Mouse (Mus musculus): ENCODE results near the gene Defb23. TPM values are rescaled to one million over a fixed set of nuclear protein-coding genes. Genes with fewer than 3 reads are reported as not detected.

The Defb23 gene
- total RNA-seq (2021) = not detected
- long read RNA-seq, experiment 1 = 0 reads
- long read RNA-seq, experiment 2 = 0 reads

DNA sequence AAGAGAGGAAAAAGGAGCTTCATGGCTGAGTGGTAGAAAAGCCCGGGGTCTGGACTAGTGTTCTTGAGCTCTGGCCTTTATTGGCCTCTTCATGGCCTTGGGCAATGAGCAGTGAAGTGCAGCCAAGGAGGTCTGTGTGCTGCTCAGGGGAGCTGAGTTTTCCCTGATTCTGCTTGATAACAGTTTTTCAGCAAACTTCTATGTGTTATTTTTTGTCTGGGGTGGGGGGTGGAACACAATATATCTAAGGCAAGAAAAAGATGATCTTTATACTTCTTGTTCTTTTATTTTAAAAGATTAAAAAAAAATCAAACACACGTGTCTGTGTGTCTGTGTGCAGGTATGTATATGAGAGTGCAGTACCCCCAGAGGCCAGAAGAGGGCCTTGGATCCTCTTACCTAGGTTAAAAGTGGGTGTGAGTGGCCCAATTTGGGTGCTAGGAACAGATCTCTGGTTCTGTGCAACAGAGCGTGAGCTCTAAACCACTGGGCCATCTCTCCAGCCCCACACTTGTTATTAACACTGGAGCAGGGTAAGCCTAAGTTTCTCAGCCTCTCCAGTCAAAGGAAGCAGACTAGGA, at the start of gene Defb23:
Gene Defb23 (minus strand): TSS at position 51 of the 581 bp plus-strand sequence.
- DNase-seq (ENCODE audit: low spot score in 2 of 2) = no peak

DNA sequence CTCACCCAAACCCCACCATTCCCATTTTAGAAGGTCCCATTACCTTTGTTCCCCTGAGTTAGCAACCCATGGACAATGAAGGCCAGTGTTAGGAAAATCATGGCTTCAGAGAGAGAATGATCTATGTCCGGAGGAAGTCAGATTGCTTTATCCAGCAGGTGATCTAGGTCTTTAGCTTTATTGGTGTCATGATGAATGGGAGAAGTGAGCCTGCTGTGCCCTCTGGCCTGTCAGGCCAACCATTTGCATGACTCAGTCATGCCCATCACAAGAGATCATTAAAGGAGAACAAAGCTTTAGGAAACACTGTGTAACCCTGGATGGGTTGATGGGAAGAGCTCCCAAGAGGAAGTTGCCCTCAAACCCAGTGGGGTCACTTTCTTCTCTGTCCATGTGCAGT, 47.2 kb upstream of the Defb23 start, which contains the start of gene Defb26:
Gene Defb26 (minus strand): TSS at position 101 of the 400 bp plus-strand sequence.
- DNase-seq (ENCODE audit: low spot score in 2 of 2) = no peak

DNA sequence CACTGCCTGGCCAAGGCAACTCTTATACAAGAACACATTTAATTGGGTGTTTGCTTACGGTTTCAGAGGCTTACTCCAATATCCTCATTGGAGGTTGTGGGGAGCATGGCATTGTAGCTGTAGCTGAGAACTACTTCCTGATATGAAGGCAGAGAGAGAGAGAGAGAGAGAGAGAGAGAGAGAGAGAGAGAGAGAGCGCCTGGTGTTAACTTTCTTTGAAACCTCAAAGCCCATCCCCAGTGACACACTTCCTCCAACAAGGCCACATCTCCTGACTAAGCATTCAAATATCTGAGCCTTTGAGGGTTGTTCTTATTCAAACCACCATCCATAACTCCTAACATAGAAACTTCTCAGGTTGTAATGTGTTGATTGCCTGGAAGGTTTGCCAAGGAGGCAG, 39.5 kb upstream of the Defb23 start:
- DNase-seq (ENCODE audit: low spot score in 2 of 2) = no peak

DNA sequence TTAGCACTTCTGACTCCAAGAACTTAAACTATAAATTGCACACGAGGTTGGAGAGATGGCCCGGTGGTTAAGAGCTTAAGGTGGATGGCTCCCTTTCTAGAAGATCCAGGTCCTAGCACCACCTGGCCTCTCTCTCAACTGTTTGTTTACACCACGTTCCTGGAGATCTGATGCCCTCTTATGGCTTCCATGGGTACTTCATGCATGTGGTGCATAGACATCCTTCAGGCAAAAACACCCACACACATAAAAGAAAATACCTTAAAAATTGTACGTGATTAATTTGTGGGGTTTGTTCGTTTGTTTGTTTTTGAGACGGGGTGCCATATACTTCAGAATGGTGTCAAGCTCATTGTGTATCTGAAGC, 36.4 kb upstream of the Defb23 start:
- no peak for DNase-seq (ENCODE audit: low spot score in 2 of 2)

DNA sequence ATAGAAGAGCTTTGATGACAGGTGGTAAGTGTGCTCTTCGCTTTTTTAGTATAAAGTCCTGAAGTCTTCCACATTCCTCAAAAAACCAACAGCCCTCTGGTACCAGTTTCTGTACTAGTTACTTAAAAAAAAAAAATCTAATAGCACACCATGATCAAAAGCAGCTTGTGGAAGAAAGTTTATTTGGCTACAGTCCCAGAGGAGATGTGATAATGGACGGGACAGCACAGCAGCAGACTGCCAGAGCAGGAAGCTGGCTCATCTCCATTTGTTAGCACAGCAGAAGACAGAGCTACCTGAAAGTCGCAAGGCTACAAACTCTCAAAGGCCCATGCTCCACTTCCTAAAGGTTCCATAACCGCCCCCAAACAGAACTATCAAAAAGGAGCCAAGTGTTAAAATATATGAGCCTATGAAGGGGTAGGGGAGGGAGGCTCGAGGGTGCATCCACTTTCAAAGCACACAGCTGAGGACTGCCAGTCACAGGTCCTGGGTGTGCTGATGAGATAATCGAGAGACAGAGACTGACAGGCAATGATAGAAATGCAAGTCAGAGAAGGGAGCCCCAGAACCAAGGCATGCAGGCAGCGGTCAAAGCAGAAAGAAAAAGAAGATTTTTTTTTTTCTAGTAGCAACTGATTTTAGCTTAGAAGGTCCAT, 35.9 kb upstream of the Defb23 start:
- no peak for DNase-seq (ENCODE audit: low spot score in 2 of 2)

DNA sequence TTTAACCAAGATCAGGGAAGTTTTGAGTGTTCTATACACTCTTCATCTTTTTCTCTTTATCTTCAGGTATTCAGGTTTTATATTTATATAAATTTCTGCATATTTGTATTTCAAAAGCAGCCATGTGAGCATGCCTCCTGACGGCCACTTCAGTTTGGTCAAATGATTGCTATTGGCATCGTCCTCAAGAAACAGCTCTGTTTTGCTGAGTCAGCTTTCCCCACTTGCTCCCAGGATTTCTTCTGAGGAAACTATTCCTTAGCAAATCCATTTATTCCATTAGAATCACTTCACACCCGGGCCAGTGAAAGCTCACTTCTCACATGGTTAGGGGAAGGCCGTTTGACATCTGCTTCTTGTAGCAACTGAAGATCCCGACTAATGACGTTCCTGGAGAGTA, 33.6 kb upstream of the Defb23 start:
- no peak for DNase-seq (ENCODE audit: low spot score in 2 of 2)

DNA sequence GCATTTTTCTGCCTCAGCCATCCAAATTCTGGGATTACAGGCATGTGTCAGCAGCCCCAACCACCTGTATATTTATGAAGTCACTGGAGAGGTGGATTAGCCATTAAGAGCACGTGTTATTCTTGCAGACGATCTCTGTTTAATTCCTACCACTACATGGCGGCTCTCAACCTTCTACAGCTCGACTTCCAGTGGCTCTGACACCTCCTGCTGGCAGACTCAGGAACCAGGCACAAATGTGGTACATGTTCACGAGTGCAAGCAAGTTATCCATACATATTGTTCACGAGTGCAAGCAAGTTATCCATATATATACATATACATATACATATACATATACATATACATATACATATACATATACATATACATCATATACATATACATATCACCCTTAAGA, 28.7 kb upstream of the Defb23 start:
- no peak for DNase-seq (ENCODE audit: low spot score in 2 of 2)

DNA sequence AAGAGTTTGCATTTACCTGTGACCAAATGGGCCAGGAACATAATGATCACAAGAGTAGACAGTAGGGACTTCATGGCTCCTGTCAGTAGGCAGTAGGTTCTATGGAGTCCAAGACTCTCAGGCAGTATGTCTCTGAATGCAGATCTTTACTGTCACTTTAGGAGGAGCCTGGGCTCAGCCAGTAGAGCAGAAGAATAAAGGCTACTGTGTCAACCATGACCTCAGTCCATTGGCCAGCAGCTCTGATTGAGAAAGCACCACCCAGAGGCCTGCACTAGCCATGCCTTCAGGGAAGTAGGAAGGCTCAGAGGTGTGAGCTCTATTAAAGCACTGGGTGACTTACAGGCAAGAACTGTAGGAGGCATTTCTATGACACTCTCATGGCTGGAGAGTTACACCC, 25.6 kb upstream of the Defb23 start, which contains the start of gene Defb22:
Gene Defb22 (minus strand): TSS at position 101 of the 400 bp plus-strand sequence.
- DNase-seq (ENCODE audit: low spot score in 2 of 2) = no peak

DNA sequence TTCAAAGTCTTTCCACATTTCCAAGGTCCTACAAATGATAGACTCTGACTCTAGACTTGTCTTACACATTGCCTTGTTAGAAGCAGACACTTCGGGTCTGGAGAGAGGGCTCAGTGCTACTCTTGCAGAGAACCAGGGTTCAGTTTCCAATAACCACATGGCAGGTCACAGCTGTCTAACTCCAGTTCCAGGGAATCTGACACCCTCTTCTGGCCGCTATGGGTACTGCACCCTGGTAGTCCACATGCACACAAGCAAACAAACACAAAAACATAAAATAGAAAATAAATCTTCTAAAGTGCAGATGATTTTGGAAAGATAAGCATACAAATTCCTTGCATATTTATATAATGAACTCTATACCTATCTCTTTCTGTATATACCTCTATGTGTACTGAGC, 22.6 kb upstream of the Defb23 start:
- no peak for DNase-seq (ENCODE audit: low spot score in 2 of 2)

DNA sequence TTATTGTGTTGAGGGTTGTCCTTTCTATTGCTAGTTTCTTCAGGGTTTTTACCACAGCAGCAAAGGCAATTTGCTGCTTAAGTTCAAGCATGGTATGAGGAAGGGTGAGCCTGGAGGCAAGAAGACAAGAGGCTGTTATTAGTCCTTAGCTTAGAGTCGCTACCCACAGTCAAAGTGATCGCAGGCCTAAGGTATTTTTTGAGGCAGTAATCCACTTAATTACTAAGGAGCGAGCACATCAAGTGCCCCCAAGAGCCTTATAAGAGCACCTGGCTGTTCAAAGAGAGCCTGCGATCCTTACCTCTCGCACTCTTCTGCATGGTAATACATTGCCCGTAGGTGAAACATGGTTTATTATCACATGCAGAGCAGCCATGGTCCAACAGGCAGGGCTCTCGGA, 17.3 kb upstream of the Defb23 start:
- no peak for DNase-seq (ENCODE audit: low spot score in 2 of 2)

DNA sequence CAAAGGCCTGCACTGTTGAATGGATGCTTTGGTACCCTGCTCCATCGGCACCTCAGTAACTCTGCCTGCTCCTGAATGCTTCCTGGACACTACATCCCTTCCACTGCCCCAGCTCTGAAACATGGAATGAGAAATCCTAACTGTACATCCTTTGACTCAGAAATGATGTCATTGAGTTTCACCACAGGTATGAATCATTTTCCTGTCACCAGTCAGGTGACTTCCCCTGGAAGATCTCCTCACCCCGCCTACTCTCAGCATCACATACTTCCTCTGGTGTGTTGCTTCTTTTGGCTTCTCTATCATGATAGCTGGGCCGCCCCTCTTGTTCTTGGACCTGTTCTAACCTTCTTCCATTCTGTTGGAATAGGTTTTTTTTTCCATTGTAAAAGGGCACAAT, 16.5 kb upstream of the Defb23 start:
- DNase-seq (ENCODE audit: low spot score in 2 of 2) = no peak

DNA sequence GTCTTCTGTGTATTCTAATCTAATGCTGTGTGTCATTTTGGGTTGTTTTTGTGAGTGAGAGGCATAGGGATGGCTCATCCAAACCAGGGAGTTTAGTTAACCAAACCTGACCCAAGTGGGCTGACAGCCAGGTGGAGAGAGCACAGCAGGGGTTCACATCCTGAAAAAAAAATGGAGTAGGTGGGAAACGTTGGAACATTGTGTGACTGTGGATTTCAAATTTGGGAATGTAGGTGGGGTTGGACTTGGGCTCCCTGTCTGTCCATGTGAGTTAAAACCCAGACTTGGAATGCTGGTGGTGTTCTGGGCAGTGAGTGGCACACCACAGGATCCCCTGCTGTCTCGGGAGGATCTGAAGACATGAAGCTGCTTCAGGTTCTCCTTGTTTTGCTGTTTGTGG, 12.3 kb upstream of the Defb23 start, which contains the start of gene Defb20:
Gene Defb20 (plus strand): TSS at position 301 of the 400 bp plus-strand sequence.
- DNase-seq (ENCODE audit: low spot score in 2 of 2) = no peak

DNA sequence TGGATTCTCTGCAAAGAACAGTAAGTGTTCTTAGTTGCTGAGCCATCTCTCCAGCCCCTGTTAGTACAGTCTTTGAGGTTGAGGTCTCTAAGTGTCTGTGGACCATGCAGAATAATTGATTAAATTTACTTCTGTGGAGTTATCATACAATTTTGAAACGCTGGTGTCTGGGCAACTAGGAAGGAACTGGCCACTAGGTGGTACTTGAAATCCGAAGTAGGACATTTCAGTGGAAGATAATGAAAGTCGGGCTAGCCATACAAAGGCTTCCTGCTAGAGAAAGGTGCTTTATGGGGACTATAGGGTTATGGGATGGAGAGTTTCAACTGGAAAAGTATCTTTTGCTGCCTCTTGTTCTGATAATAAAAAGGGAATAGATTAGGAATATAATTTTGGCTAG, 8.0 kb upstream of the Defb23 start:
- no peak for DNase-seq (ENCODE audit: low spot score in 2 of 2)

DNA sequence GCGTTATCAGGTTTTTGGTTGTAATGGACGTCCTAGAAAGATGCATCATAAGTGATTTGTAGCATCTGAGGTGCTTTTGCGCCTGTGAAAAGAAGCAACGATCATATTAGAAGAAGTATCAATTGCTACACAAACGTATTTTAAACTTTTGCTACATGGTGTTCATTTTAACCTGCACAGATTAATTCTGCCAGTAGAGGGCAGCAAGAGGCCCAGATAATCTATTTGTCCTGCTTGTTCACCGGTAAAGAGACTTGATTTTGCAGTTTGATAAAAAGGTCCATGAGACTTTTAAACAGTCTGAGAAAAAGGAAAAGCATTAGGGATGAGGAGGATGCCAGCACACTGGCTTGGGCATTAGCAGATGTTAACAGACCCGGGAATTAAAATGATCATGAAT, 6.6 kb upstream of the Defb23 start:
- peak in 1 of 2 experiments; percentile 25 for DNase-seq (ENCODE audit: low spot score in 2 of 2)

DNA sequence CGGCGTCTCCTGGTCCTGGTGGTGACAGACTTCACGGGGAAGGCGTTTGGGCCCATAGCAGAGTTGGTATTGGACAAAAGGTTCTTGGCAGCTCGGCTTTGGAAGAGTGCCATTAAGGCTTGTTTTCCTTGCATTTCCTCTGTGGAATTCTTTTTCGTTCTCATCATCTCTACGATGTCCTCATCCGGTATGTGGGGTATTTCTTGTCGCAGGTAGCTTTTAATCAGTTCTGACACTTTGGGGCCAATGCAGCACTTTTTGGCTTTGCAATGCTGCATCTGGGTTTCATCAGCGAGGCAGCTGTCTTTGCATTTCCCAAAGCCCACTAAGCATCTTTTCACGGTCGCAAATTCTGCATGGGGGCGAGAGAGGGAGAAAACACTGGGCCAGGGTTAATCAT, 5.2 kb downstream of the Defb23 start:
- no peak for DNase-seq (ENCODE audit: low spot score in 2 of 2)

DNA sequence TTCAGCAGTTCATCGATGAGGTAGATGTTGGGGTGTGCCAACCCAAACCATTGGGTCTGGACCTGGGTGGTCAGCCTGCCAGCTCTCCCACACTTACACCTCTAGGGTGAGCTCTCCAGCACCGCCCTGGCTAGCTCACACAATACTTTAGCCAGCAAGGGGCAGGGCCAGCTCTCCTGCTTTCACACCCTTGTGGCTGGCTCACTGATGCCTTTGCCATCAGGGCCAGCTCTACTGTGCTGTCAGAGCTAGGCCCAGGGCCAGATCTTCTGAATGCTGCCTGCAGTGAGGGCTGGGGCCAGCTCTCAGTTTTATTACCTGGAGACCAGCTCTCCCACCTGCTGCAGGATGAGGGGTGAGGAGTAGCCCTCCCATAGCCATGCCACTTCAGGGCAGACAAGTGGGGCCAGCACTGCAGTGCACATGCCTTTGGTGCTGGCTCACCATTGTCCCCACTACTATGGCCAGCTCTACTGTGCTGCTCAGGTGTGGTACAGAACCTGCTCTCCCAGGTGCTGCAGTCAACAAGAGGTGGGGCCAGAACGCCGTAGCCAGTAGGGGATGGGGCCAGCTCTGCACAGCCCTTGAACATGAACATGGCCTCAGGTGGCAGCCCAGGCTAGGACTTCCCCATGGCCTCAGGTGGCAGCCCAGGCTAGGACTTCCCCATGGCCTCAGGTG, 12.2 kb downstream of the Defb23 start:
- no peak for DNase-seq (ENCODE audit: low spot score in 2 of 2)

DNA sequence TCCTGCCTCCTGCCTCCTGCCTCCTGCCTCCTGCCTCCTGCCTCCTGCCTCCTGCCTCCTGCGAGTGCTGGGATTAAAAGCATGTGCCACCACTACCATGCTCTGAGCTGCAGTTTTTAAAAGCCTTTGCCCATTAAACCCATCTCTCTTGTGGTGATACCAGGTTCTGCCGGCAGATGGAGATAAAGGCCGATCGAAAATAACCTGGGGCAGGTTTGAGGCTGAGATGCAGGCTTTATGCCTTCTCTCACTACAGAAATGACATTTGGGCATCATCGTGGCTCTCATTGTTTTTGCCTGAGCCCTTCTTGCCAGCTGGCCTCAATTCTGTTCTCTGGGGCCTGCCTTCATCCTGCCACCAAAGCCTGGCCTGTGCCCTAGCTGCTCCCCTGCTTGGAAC, 14.2 kb downstream of the Defb23 start:
- peak in 1 of 2 experiments; percentile 22 for DNase-seq (ENCODE audit: low spot score in 2 of 2)

DNA sequence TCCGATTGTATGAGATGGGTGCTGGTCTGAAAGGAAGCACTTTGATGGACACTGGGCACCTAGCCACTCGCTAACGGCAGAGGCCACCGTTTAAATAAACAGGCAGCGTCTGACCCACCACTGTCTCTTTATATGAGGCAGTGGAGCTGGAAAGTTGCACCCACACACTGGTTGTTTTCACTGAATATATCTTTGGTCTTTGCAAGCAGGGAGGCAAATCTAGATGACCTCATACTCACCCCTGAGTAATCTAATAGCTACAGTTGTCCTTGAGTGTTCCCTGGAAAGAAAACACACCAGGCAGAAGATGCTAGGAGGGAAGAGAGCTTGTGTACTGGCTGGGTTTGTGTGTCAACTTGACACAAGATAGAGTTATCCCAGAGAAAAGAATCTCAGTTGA, 17.0 kb downstream of the Defb23 start:
- DNase-seq (ENCODE audit: low spot score in 2 of 2) = no peak

DNA sequence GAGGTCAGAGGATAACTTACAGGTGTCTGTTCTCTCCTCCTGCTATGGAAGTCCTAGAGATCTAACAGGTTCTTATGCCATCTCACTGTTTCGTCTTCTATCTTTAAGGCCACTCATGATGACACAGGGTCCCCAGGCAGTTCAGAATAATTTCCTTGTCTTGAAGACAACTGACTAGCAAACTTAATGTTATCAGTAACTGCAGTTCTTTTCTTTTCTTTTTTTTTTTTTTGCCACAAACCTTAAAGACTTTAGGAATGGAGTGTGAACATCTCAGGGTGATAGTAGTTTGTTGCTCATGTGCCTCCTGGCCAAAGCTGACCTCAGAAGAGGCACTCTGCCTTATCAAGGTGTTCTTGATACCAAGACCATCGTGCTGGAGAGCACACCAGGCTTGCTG, 17.8 kb downstream of the Defb23 start:
- no peak for DNase-seq (ENCODE audit: low spot score in 2 of 2)

DNA sequence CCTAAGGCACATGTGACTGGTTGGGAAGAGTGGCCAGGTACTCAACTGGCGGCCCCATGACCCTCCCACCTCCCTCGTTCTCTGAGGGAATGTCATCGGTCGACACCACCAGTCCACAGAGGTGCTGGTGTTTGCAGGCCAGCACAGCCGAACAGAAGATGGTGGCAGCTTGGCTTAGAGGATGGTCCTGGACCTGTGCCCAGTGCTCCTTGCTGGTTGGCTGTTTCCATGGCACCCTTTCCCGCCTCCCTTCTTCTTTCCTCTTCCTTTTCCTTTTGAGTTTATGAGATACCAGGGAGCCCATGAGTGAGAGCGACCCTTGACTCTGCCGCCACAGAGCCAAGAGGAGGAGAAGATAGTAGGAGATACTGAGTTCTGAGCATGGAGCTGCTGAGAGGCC, 21.1 kb downstream of the Defb23 start:
- DNase-seq (ENCODE audit: low spot score in 2 of 2) = no peak

DNA sequence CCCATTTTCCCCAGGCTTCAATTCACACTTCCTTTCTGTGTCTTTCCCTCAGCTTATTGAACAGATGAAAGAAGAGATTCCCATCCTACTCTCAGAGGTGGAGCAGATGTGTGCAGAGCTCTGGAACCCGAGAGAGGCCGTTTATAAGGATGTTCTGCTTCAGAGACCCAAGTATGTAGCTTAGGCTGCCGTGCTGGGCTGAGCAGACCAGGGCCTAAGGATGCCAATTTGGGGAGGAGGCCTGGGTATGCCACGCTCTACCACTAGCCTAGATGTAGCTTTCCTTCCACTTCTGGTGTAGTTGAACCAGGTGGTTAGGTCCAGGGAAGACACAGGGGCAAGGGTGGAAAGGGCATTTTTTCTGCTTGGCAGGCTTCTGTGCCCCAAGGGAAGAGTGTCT, 22.1 kb downstream of the Defb23 start:
- no peak for DNase-seq (ENCODE audit: low spot score in 2 of 2)

DNA sequence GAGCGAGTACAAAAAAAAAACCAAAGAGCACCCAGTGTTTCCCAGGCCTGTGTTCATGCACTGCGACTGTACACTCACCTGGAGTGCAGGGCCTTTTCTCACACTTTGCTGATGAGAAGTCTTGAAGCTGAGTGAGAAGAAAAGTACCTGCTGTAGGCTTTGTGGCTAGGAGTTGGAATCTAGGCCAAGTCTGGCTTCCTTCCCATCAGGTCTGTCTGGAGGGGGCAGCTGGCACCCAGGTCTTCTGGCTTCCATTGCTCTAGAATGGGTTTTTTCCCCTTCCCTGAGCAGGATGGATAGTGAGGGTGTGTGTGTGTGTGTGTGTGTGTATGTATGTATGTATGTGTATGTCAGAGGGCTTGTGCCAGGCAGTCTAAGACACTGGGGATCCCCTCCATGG, 24.6 kb downstream of the Defb23 start:
- no peak for DNase-seq (ENCODE audit: low spot score in 2 of 2)

DNA sequence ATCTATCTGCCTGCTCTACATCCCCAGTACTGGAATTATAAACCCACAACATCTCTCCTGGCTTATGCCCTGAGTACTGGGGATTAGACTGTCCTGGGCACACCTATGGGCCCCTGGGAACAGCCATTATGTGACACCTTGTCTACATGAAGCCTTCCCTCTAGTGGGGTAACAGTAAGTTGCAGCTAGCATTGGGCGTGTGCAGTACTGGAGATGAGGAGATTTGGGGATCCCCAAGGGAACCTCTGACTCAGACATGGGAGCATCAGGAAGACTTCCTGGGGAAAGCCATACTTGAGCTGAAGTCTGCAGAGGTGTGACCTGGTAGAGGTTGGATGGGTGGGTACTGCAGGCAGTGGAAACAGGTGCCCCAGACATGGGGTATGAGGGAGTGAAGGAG, 25.5 kb downstream of the Defb23 start:
- DNase-seq (ENCODE audit: low spot score in 2 of 2) = no peak
